Mouse (Mus musculus): ENCODE results near the gene Mtap. TPM values are rescaled to one million over a fixed set of nuclear protein-coding genes. Genes with fewer than 3 reads are reported as not detected.
A peak's percentile ranks its signal among the peaks of the same experiment; 100 is the strongest.

The Mtap gene
- total and polyA plus RNA-seq, 2 experiments from 2014 or later = 7.6 to 15.1 TPM

GRCm38 (mm10) chr4:89128937-89129277 is 8.0 kb upstream of the Mtap start:
- DNase-seq (ENCODE audit: low spot score) (no peak), ATAC-seq (ENCODE audit: low FRiP score) (no peak)
- no peaks in the 10 kb centered on the region for H3K9me3 ChIP-seq (ENCODE audit: low read length)
- H3K4me2 ChIP-seq (ENCODE audit: low read depth, low read length, poor library complexity, severe bottlenecking) = no peak overlapping the region
- H3K27ac ChIP-seq (ENCODE audit: low read depth, low read length) = no peak overlapping the region
- no peaks in the 10 kb centered on the region for H3K27me3 ChIP-seq (ENCODE audit: insufficient read depth, low read length)
- H3K36me3 ChIP-seq (ENCODE audit: insufficient read depth, low read length) = no peaks in the 10 kb centered on the region
- no peak for TF ChIP-seq CTCF (IDR thresholded peaks at IDR 0.05)
- no peaks in the 10 kb centered on the region for H3K4me1 ChIP-seq (ENCODE audit: insufficient read depth, low read length)
- H3K9ac ChIP-seq (replicated peaks; ENCODE audit: low read length, poor library complexity, severe bottlenecking) = no peak overlapping the region
- 80% methylated on average over 5 of the region's 5 CpGs for WGBS
- H3K4me3 ChIP-seq (ENCODE audit: low read depth, low read length) = no peak overlapping the region

- Histone ChIP-seq H3K4me1 (ENCODE audit: insufficient read depth, low read length) (no peaks in the 10 kb centered on the region), H3K9me3 (ENCODE audit: low read length) (no peaks in the 10 kb centered on the region), H3K9ac (replicated peaks; ENCODE audit: low read length, poor library complexity, severe bottlenecking) (no peak overlapping the region), H3K4me3 (ENCODE audit: low read depth, low read length) (no peak overlapping the region; the same call in 1 of the 2 replicates), H3K4me2 (ENCODE audit: low read depth, low read length, poor library complexity, severe bottlenecking) (peak overlapping the region; percentile 38), H3K27ac (ENCODE audit: low read depth, low read length) (no peak overlapping the region), H3K36me3 (ENCODE audit: insufficient read depth, low read length) (no peaks in the 10 kb centered on the region), H3K27me3 (ENCODE audit: insufficient read depth, low read length) (no peaks in the 10 kb centered on the region)
- ATAC-seq (ENCODE audit: low FRiP score) (peak; percentile 52), DNase-seq (ENCODE audit: low spot score) (peak; percentile 86)
- WGBS = 4% methylated on average over 5 of the region's 5 CpGs
- peak; percentile 80 for TF ChIP-seq CTCF (IDR thresholded peaks at IDR 0.05)
These were observed 7.5 kb upstream of the Mtap start for GRCm38 (mm10) chr4:89129311-89129913.

DNA sequence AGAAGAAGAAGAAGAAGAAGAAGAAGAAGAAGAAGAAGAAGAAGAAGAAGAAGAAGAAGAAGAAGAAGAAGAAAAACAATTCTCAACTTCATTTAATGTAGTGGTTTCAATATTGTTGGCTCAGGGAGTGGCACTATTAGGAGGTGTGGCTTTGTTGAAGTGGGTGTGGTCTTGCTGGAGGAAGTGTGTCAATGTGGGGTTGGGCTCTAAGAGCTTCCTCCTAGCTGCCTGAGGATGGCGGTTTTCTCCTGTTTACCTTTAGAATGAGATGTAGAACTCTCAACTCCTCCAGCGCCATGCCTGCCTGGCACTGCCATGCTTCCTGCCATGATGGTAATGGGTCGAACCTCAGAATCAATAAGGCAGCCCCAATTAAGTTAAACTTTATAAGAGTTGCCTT is 5.1 kb upstream of the Mtap start:
- no peaks in the 10 kb centered on the region for H3K36me3 ChIP-seq (ENCODE audit: insufficient read depth, low read length)
- 89% methylated on average over 3 of the region's 3 CpGs for WGBS
- no peak overlapping the region for H3K4me2 ChIP-seq (ENCODE audit: low read depth, low read length, poor library complexity, severe bottlenecking)
- no peak for TF ChIP-seq CTCF (IDR thresholded peaks at IDR 0.05)
- DNase-seq (ENCODE audit: low spot score) = no peak
- no peak overlapping the region for H3K27ac ChIP-seq (ENCODE audit: low read depth, low read length)
- no peak overlapping the region for H3K9ac ChIP-seq (replicated peaks; ENCODE audit: low read length, poor library complexity, severe bottlenecking)
- no peak for ATAC-seq (ENCODE audit: low FRiP score)
- 0 out of 2 replicates have a peak, but pooled peaks cover 2% of the 10 kb centered on the region for H3K4me1 ChIP-seq (ENCODE audit: insufficient read depth, low read length)
- no peak overlapping the region for H3K4me3 ChIP-seq (ENCODE audit: low read depth, low read length)
- no peaks in the 10 kb centered on the region for H3K9me3 ChIP-seq (ENCODE audit: low read length)
- no peaks in the 10 kb centered on the region for H3K27me3 ChIP-seq (ENCODE audit: insufficient read depth, low read length)

DNA sequence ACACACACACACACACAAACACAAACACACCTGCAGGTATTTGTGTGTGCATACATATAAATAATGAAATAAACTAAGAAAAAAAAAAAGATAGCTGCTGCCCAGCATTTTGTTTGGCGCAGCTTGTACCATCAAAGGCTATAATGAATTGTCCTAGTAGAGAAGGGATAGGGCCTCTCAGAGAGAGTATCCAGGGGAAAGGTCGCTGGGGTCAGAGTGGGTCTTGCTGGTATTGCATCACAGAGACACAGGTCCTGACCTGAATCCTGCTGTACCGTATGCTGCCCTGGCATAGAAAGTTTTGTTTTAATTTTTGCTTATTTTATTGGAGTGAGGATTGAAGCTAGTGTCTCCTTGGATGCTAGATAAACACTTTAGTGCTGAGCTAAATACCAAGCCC is 566 bp upstream of the Mtap start:
- Histone ChIP-seq H3K4me2 (ENCODE audit: low read depth, low read length, poor library complexity, severe bottlenecking) (peak overlapping the region; percentile 89), H3K9ac (replicated peaks; ENCODE audit: low read length, poor library complexity, severe bottlenecking) (no peak overlapping the region), H3K9me3 (ENCODE audit: low read length) (no peaks in the 10 kb centered on the region), H3K27ac (ENCODE audit: low read depth, low read length) (no peak overlapping the region), H3K36me3 (ENCODE audit: insufficient read depth, low read length) (no peaks in the 10 kb centered on the region), H3K27me3 (ENCODE audit: insufficient read depth, low read length) (no peaks in the 10 kb centered on the region), H3K4me1 (ENCODE audit: insufficient read depth, low read length) (0 out of 2 replicates have a peak, but pooled peaks cover 7% of the 10 kb centered on the region), H3K4me3 (ENCODE audit: low read depth, low read length) (peak overlapping the region; percentile 63; the same call in 1 of the 2 replicates)
- WGBS = 35% methylated on average over 3 of the region's 3 CpGs
- TF ChIP-seq CTCF (IDR thresholded peaks at IDR 0.05) = no peak
- no peak for ATAC-seq (ENCODE audit: low FRiP score)
- DNase-seq (ENCODE audit: low spot score) = no peak

DNA sequence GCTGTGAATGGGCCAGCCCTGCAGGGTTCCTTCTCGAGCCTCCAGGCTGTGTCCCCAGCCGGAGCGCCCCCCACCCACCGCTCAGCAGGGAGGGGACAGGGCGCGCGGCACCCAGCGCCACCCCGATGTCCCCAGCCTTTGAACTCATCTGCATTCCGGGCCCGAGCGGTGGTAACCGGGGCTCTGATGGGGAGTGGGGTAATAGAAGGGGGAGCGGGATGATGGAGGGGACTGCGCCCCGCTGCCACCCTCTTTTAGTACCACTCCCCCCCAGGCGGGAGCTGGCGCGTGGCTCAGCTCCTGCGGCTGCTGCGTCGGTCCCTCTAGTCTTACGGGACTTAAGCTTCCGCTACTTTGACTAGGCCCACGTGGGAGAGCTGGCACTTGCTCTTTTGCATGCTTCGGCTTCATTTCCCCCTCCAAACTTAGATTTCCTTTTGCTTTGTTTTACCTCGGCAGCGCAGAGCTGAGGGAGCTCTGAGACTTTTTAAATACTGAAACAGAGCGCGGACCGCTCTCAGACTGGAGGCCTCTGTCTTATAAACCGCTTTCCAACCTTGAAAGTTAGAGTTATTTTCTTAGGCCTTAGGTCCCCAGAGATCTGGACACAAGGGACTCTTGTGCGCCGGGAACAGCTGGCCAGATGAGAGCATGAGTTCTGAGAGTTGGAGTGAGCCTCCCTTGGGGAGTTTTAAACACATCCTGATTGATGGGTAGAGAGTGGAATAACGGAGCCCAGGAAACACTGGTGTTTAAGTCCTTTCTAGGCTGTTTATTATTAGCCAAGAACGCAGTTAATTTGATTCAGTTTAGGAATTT is 829 bp downstream of the Mtap start:
- ATAC-seq (ENCODE audit: low FRiP score) = peak; percentile 68

DNA sequence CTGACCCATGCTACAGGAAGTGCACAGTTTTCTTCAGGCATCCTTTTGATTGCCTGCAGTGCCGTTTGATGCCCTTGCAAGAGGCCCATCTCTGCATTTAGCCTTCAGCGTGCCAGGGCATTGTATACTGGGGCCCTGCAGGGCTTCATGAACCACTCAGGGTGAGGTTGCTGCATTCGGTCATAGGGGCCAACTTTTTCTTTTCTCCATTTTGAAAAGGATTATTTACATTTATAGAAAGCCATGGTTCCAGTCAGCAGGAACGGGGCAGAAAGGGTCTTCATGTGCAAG is 1.4 kb downstream of the Mtap start:
- H3K9ac ChIP-seq (replicated peaks; ENCODE audit: low read length, poor library complexity, severe bottlenecking) = no peak overlapping the region
- WGBS = 24% methylated on average over 4 of the region's 4 CpGs
- no peaks in the 10 kb centered on the region for H3K9me3 ChIP-seq (ENCODE audit: low read length)
- ATAC-seq (ENCODE audit: low FRiP score) (no peak), DNase-seq (ENCODE audit: low spot score) (no peak)
- no peaks in the 10 kb centered on the region for H3K27me3 ChIP-seq (ENCODE audit: insufficient read depth, low read length)
- TF ChIP-seq CTCF (IDR thresholded peaks at IDR 0.05) = no peak
- H3K4me2 ChIP-seq (ENCODE audit: low read depth, low read length, poor library complexity, severe bottlenecking) = peak overlapping the region; percentile 89
- no peaks in the 10 kb centered on the region for H3K36me3 ChIP-seq (ENCODE audit: insufficient read depth, low read length)
- no peak overlapping the region for H3K27ac ChIP-seq (ENCODE audit: low read depth, low read length)
- H3K4me3 ChIP-seq (ENCODE audit: low read depth, low read length) = peak overlapping the region; percentile 63
- H3K4me1 ChIP-seq (ENCODE audit: insufficient read depth, low read length) = 0 out of 2 replicates have a peak, but pooled peaks cover 7% of the 10 kb centered on the region

More for the DNA sequence above, 829 bp downstream of the Mtap start:
- Histone ChIP-seq H3K4me1 (ENCODE audit: insufficient read depth, low read length) (0 out of 2 replicates have a peak, but pooled peaks cover 7% of the 10 kb centered on the region), H3K9me3 (ENCODE audit: low read length) (no peaks in the 10 kb centered on the region), H3K4me2 (ENCODE audit: low read depth, low read length, poor library complexity, severe bottlenecking) (peak overlapping the region; percentile 89), H3K36me3 (ENCODE audit: insufficient read depth, low read length) (no peaks in the 10 kb centered on the region), H3K9ac (replicated peaks; ENCODE audit: low read length, poor library complexity, severe bottlenecking) (peak overlapping the region; percentile 65), H3K27me3 (ENCODE audit: insufficient read depth, low read length) (no peaks in the 10 kb centered on the region), H3K4me3 (ENCODE audit: low read depth, low read length) (peak overlapping the region; percentile 63), H3K27ac (ENCODE audit: low read depth, low read length) (no peak overlapping the region)
- WGBS = under 1% methylated on average over 35 of the region's 36 CpGs
- no peak for TF ChIP-seq CTCF (IDR thresholded peaks at IDR 0.05)
- DNase-seq (ENCODE audit: low spot score) = peak; percentile 51
